Mouse (Mus musculus) left cerebral cortex, postnatal 36 days (tissue): ENCODE results near the gene Slit3. TPM values are rescaled to one million over a fixed set of nuclear protein-coding genes. Genes with fewer than 3 reads are reported as not detected.

Experiments
- DNase-seq, 2 experiments: peaks; one replicate each; pipeline ENCODE4 v3.0.0; 2021 to 2022; ENCODE audit warnings: low spot score in 2 of 2, mixed read lengths in 1 of 2
- intact Hi-C: fragments of 180-260 bp; cut with DNase I; formaldehyde crosslinking; loops from one replicate; pipeline ENCODE4 v1.15.1; 2025
- total RNA-seq, 2 experiments: library from RNA; stranded (reverse); gene quantifications; 2 replicates each; pipeline ENCODE4 v1.2.3; 2021

Gene Slit3
- total RNA-seq, 2 experiments from 2014 or later = 43.7 to 71.5 TPM

DNA sequence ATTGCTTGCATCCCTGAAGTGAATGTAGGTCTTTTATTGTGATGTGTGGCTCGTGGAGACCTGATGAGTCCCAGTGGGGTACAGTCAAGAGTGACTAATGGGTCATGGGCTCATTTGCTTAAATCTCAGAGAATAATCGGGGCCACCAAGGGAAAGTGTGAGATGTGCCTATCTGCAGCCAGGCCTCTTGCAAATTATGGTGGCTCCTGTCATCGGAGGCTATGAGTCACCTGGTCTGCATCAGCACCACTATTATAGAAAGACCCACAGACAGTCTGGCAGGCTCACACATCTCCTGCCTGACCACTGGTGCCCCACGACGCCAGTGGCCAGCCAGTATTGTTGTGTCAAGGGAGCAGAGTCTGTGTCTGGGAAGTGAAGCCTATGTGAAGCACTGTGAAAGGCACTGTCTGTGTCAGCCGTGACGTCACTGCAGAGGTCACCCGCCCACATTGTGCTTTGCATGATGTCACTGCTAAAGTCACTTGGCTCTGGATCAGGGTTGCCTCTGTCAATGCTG lies 171.3 kb downstream of the Slit3 start:
- intact Hi-C loops = no loop called here
- no peak for DNase-seq

DNA sequence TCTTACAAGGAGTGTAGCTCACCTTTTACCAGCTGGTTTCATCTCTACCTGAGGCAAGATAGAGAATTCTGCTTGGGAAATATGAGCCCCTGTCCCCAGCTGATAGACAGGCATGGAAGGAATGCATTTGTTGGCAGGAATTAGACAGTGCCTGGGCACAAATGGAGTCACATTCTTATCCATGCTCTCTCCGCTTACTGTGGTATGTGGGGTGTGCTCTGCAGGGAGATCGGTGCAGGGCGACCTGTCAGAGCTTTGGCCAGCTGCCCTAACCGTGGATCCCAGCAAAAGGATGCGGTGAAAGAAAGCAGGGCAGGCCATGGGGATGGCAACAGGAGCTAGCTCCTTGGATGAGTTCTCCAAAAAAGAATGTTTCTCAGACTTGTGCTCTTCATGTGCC lies 172.2 kb downstream of the Slit3 start:
- intact Hi-C loops = no loop called here
- no peak for DNase-seq

DNA sequence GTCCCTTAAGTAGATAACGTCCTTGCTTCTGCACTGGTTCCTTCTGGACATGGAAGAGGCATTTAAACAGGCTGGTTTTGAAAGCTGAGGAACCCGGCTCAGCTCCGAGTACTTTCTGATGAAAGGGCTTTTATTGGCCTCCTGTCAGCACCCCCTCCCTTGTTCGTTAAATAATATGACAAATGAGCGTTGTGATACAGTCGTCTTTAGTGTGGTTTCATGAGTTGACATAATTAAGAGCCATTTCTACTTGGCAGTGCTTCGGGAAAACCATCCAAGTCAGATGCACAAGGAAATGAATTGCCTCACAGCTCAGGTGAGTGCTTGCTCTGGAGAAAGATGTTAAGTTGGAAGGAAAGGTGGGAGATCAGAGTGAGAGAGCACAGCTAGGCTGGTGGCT lies 173.6 kb downstream of the Slit3 start:
- intact Hi-C loops = no loop called here
- DNase-seq = no peak

DNA sequence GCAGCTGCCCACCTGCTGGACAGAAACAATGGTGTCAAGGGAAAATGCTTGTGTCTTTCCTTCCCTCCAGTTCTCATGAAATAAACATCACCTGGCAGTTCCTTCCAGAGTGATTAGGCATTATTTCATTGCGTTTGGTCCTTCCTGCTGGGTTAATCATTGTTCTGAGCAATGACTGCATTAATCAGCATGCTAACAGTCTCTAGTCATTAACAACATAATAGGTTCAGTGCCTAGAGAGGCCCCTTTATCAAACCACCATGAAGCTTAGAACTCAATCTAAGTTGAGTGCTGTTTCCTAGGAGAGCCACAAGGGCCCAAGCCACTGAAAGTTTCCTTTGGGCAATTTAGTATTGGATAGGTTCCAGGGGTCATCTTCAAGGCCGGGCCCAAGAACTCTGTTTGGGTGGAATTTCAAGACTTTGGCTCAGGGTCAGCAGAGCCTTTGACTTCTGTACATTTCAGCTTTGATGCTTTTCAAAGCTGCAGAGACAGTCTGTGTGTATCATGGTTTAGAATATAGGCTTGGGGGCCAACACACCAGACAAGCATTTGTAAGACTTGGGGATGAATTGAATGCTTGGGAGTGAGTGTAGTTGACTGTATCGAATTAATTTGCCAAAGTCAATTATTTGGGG lies 174.3 kb downstream of the Slit3 start:
- no peak for DNase-seq
- intact Hi-C loops = no loop called here

DNA sequence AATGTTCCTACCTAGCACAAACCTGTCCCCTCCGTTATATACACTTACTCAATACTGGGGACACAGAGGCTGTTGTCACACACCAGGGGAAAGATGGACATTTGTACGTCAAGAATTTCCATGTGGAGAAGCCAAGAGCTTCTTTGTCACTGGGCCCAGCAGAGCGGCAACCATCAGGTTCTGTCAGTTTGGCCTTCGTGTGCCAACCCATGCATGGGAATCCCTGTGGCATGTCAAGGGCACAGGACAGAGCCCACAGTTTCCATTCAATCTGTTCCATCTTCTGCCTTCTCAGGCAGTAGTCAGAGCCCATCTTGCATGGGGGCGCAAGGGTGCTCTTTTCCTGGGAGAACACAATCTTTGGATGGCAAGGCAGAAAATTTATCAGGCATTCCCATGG lies 175.8 kb downstream of the Slit3 start:
- intact Hi-C loops = no loop called here

DNA sequence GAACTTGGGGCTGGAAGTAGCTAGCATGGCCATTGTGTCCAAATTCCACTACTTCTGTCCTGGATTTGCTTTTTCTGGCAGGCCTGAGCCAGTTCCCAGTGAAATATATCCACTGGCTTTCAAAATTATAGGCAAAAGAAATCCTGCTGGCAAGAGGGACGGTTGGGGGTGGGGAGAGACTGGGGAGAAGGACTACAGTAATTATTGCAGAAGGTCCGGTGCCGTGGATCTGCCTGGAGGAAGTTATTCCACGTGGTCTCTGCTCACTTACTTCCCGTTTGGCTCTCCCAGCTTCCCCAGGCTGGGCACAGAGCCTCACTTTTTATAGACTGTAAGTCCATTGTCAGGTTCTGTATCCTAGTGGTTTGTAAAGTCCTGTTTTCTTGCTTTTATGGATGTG lies 176.3 kb downstream of the Slit3 start:
- intact Hi-C loops = no loop called here
- no peak for DNase-seq

More for the DNA sequence above, 175.8 kb downstream of the Slit3 start:
- no peak for DNase-seq

DNA sequence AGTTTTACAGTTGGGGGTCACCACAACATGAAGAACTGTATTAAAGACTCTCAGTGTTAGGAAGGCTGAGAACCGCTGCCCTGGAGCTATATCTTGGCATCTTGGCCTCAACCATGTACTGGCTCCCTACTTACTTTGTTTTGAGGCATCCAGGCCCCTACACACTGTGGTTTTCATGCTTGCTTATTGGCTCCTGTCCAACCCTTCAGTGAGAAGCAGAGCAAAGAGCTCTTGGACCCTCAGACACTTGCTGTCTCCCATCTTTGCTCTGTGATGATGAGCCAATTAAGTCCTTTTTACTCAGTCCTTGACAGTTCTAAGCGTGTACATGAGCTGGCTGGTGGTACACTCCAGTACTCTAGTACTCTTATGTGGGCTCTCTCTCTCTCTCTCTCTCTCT lies 177.5 kb downstream of the Slit3 start:
- intact Hi-C loops = no loop called here
- DNase-seq = no peak

DNA sequence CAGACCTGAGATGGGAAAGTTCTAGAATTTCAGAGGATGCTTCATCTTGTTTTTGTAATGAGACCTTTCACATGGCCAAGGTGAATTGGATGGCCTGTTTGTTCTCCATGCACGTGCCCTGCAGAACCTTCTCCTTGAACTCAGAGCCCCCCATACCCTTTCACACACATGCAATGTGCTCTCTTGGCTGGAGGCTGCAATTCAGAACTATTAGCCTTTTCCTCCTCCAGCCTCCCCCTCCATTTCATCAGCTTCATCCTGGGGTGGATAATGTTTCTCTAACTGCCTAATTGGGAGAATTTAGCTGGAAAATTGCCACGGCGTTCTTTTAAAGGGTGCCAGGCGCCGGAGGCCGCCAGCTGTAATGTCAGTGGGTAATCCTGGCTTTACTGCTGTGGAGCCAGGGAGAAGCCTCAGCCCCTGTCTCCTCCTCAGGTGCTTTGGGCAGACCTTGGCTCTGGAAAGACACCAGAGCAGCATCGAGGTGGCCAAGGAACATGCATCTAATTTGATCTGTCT lies 178.9 kb downstream of the Slit3 start:
- DNase-seq = no peak
- intact Hi-C loops = no loop called here

DNA sequence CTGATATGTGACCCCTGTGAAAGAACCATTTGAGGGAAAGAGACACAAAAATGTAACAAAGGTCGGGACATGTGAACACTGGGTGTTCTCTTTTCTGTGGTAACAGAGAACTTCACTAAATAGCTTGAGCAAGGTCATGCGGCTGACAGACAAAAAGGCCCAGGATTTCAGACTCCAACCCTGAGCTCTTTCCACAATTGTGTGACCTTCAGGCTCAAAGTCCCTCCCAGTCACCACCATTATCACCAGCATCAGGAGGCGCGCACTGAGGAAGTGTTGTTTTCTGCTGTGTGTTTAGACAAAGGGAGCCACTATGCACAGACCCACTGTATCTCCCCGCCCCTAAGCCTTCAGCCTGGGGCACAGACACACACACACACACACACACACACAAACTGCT lies 181.2 kb downstream of the Slit3 start:
- DNase-seq = no peak
- intact Hi-C loops = no loop called here

DNA sequence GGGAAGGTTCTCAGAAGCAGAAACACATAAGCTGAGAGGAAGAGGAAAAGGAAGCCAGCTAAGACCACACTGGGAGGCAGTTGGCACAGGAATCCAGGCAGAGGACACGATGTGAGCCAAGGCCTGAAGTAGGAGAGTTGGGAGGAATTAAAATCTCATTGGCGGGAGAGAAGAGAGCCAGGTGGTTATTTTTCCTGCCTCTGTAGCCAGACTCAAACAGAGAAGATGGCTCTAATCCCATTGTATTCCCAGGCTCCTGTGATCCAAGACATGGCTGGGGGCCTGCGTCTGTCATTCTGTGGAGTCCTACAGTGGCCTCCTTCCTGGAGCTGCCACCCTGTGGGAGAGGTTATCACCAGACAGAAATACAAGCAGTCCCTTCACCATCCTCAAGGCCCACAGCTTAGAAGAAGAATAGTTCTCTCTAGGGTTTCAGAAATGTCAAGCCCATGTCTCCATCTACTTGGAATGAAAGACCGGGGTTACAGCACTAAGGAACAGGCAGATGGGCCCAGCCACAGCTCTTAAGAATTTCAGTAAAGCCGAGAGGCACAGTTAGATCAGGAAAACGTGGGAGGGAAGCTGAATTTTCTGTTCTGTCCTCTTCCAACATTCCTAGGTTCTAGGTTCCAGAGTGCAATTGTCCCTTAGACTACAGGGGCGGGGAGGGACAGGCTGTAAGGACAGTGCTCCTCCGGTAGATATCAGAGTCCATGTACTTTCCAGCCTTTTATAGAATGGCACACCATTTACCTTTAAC lies 183.4 kb downstream of the Slit3 start:
- no peak for DNase-seq
- intact Hi-C loops = no loop called here

DNA sequence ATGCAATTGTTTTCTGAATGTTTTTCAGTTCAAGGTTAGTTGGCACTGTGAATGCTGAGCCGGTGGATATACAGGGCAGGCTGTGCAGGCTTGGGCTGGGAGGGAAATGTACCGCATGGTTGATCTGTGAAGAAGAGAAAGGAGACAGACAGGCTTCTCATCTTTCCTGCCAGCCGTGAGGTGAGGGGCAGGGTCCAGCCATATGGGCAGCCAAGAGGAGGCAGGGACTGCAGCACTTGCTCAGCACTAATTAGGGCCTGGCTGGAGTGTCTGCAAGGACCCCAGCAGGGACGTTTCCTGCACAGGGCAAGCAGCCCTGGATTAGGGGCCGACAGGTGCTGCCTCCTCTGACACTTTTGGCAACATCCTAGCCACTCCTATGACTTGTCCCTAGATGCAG lies 184.1 kb downstream of the Slit3 start:
- DNase-seq = no peak
- intact Hi-C loops = no loop called here

DNA sequence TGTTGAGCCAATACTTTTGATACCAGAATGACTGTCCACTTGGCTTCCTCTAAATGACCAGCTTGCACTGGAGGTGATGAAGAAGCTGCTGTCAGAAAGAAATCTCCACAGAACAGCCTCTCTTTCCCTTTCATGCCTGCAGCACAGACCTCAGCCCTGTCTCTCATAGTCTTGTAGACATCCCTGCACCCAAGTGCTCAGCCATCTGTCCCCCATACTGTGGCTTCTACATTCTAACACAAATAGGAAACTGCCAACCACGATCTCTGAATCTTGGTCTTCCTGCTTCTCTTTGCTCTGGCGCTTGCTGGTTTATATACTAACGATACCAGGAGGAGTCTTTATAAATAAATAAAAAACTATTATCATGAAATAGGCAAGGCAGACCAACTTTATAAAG lies 184.9 kb downstream of the Slit3 start:
- intact Hi-C loops = no loop called here

DNA sequence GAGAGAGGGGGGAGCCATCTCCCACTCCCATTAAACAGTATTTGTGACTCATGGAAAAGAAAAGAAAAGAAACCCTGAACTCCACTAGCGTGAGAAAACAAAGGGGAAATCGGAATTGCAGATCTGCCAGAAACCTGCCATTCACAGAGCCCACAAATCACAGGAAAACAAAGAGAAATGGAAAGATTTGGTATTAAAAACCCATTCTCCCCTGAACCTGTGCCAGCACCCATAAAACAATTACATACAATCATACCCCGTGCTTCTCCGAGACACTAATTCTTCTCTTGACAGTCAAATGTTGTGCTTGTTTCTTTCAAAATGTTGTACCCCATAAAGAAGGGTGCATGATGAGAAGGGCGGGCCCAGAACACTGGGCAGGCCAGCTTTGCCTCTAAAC lies 185.9 kb downstream of the Slit3 start:
- DNase-seq = no peak
- intact Hi-C loops = no loop called here

More for the DNA sequence above, 184.9 kb downstream of the Slit3 start:
- no peak for DNase-seq

DNA sequence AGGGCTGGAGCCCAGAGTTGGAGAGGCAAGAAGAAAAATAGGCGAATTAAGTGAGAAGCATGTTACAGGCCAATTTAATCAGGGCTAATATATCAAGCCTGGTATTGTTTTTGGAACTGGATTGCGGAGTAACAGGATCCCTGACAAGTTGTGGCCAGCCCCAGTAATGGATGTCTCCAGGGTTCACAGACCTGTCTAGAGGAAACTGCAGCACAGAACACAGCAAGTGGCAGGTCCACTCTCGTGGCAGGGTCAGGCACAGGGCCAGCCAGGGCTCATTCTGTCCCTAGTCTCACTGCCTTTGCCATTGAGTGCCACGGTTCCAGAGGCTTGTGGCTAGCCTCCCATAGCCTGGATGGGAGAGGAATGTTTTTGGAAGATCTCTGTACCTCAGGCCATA lies 187.0 kb downstream of the Slit3 start:
- intact Hi-C loops = no loop called here
- no peak for DNase-seq

DNA sequence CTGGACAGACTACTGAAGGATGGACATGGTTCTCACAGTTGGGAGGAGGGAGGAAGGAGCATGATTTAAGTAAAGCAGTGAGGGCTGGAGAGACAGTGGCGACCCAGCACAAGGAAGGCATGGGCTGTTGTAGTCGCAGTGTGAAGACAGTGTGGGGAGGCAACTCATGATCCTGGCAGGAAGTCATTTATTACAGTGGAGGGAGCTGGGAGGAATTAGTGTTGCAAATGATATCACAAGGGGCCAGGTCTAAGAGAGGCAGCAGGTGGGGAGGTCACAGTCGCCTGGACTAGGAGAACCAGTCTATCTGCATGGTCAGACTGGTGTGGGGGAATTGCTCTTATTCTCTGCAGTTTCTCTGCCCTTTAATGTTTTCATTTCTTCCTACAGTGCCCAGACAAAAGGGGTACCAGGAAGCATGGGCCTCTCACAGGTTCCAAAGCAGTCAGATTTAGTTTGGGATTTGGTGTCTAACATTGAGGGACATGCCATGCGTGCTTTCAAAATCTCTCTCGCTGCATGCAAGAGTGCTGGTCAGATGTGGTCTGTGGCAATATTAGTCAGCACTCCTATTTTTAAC lies 194.5 kb downstream of the Slit3 start:
- DNase-seq = no peak
- intact Hi-C loops = no loop called here

DNA sequence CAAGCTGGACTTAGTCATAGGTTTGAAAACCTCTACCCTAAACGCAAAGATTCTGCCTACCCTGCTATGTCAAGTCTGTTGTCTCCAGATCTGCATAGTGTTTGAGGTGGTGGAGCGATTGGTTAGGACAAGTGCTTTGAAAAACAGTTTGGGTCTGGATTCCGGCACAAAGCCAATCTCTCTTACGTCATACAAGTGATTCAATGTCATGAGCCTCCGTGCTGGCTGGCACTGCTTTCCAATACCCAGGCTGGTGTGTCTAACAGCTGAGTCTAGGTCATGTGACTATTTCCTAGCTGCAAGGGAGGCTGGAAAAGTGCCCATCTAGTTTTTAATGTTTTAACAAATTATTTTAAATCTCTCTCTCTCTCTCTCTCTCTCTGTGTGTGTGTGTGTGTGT lies 196.2 kb downstream of the Slit3 start:
- intact Hi-C loops = no loop called here
- DNase-seq = no peak

DNA sequence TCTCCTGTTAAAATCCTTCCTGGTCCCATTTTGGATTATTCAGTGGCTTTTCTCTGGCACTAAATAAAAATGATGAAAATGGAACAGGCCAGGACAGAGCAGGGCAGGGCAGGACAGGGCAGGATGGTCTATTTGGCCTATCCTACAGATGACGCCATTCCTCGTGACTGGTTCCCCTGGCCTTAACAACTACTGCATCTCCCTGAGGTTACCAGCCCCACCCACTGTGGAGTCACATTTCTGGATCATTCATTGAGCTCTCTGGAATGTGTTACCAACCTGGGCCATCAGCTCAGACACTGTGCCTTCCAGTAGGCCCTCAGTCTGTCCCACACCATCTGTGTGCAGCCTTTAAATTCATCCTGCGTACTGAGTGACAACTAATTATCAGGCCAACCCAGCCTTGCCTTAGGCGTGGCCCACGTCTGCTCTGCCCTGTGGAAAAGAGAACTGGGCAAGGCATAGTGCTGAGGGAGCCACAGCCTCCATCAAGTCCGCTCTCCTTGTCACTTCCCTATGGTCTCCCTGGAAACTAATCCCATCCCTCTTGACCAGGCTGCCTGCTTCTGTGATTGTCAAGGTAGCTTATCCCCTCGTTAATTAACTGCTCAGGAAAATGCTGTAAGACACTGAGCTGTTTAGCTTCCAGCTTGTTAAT lies 196.9 kb downstream of the Slit3 start:
- intact Hi-C loops = no loop called here
- no peak for DNase-seq

DNA sequence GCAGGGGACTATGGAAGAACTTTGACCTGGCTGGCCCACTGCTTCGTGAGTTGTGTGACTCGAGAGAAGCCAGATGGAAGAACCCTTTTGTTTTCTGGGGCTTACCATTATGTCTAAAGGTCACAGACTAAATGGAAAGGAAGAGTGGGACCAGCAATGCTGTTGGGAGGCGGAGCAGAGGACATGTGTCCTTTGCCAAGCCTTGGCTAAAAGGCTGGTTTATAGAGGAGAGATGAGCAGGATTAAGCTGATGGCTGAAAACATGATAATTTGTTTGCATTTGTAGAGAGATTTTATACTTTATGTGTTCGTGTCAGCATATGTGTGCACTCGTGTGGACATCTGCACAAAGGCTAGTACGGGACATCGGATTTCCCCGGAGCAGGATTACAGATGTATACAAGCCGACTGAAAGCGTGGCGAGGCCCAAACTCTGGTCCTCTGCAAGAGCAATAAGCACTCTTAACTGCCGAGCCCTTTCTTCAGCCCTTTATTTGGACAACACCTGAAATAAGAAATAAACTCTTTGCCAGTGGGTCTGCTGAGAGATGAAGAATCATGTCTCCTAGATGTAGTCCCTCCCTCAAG lies 197.5 kb downstream of the Slit3 start:
- intact Hi-C loops = no loop called here
- no peak for DNase-seq

DNA sequence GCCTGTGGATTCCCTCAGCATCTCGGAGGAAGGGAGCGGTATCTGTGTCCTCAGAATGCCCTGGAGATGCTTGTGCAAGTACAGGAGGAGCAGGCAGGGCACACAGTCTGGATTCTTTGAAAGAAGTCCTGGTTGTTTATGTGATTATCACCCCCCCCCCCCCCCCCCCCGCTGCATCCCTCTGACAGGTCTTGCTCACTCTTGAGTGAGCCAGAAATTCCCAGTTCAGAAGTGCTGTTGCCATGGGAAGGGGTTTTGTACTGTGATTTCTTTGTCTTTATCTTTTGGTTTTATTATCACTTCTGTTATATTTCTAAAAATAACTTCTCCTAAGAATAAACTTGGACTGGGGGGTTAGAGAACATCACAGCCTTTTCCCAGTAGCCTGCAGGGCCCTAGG lies 199.5 kb downstream of the Slit3 start:
- no peak for DNase-seq
- intact Hi-C loops = no loop called here

DNA sequence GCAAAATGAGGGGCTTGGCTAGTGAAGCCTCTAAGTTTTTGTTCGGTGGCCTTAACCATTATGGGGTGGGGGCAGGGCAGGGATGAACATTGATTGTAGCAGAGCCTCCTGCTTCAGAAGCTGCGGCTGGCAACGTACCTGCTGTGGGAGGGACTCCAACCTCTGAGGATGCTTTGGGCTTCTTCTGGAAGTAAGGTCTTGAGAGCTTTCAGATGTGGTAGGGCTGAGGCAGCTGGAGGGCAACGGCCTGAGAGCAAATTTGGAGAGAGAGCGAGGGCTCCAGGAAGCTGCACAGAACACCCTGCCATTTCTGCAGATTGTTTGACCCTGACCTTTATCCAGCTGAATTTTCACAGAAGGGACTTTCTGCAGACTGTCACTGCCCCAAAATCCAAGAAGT lies 203.4 kb downstream of the Slit3 start:
- intact Hi-C loops = no loop called here
- no peak for DNase-seq
